Mouse (Mus musculus) forebrain, embryonic 14.5 days (tissue): ENCODE measurements around the gene Krtap3-2. TPM values are rescaled to one million over a fixed set of nuclear protein-coding genes. Genes with fewer than 3 reads are reported as not detected.
"Not testable (repeated sequence)": the region's sequence is repeated elsewhere in the genome, so short reads cannot be mapped to it uniquely, and the experiment has no call there.

Source experiments
- ATAC-seq: fragments of 200-750 bp; cut with Nextera tagmentation; 2 replicates; pipeline ENCODE4 v1.8.0; 2017; ENCODE audit warnings: mild to moderate bottlenecking, moderate library complexity
- DNase-seq: peaks from one replicate; pipeline ENCODE4 v3.0.0-alpha.2; 2015; ENCODE audit warnings: low spot score
- H3K27ac ChIP-seq: fragments of 300-500 bp; sonication (generic); 2 replicates; pipeline ENCODE4 v1.5.1; 2014; ENCODE audit warnings: low read depth, mild to moderate bottlenecking, control low read depth, low read length, moderate library complexity
- H3K27me3 ChIP-seq: fragments of 300-500 bp; sonication (generic); replicated peaks from 2 replicates; pipeline ENCODE4 v1.6.1; 2014; ENCODE audit warnings: low read length, control low read depth, mixed read lengths; ENCODE audit not compliant: control insufficient read depth, insufficient read depth
- H3K36me3 ChIP-seq: fragments of 300-500 bp; sonication (generic); 2 replicates; pipeline ENCODE4 v1.6.1; 2014; ENCODE audit warnings: low read length, control low read depth; ENCODE audit not compliant: control insufficient read depth, insufficient read depth
- H3K4me1 ChIP-seq: fragments of 300-500 bp; sonication (generic); 2 replicates; pipeline ENCODE4 v1.6.1; 2014; ENCODE audit warnings: antibody characterized with exemption, low read length, control low read depth; ENCODE audit not compliant: control insufficient read depth, insufficient read depth
- H3K4me2 ChIP-seq: fragments of 300-500 bp; sonication (generic); 2 replicates; pipeline ENCODE4 v1.6.1; 2014; ENCODE audit warnings: mild to moderate bottlenecking, control low read depth, low read length
- H3K4me3 ChIP-seq: fragments of 300-500 bp; sonication (generic); 2 replicates; pipeline ENCODE4 v1.5.1; 2014; ENCODE audit warnings: low read depth, low read length, control low read depth
- H3K9ac ChIP-seq: fragments of 300-500 bp; sonication (generic); 2 replicates; pipeline ENCODE4 v1.6.1; 2014; ENCODE audit warnings: mild to moderate bottlenecking, low read length, control low read depth, moderate library complexity
- H3K9me3 ChIP-seq: fragments of 300-500 bp; sonication (generic); replicated peaks from 2 replicates; pipeline ENCODE4 v1.6.1; 2016; ENCODE audit warnings: low read length, control low read depth, mixed read lengths; ENCODE audit not compliant: control insufficient read depth
- WGBS: fragments of 180-500 bp; shearing (Covaris S2); extraction: QIAGEN DNeasy Blood & Tissue Kit; methylation state at CpG from one replicate; pipeline ENCODE4 v1.1.7; 2014; 5-methylcytosine and 5-hydroxymethylcytosine counted together
- polyA plus RNA-seq: library from polyadenylated mRNA; unstranded; fragments of >200 nt; fragmentation: Nextera tagmentation; extraction: Ambion mirVana; gene quantifications from 2 replicates; pipeline ENCODE4 v1.2.1, GENCODE M21; 2014

Krtap3-2 gene
- polyA plus RNA-seq = not detected in 2 replicates

GRCm38 (mm10) chr11:99556753-99557152, at the start of gene Krtap3-2:
TSS of gene Krtap3-2 (minus strand) at chr11:99556853.
- no peaks in the 10 kb centered on the region for H3K27me3 ChIP-seq
- DNase-seq (no peak), ATAC-seq (no peak)
- H3K4me3 ChIP-seq = no peak within 1 kb of the TSS
- H3K4me1 ChIP-seq = no peaks in the 10 kb centered on the region
- no peak within 1 kb of the TSS for H3K27ac ChIP-seq
- H3K4me2 ChIP-seq = no peak within 1 kb of the TSS
- H3K9ac ChIP-seq = no peak within 1 kb of the TSS
- no peaks in the 10 kb centered on the region for H3K9me3 ChIP-seq
- H3K36me3 ChIP-seq = no peaks in the 10 kb centered on the region
- WGBS = 100% methylated on average over 1 of the region's 2 CpGs

- ATAC-seq, H3K4me3 ChIP-seq, H3K27ac ChIP-seq, H3K36me3 ChIP-seq, H3K4me2 ChIP-seq, H3K9me3 ChIP-seq, H3K9ac ChIP-seq, H3K27me3 ChIP-seq, DNase-seq, H3K4me1 ChIP-seq: not testable (repeated sequence)
- 75% methylated on average over 1 of the region's 1 CpGs for WGBS
Observed at GRCm38 (mm10) chr11:99603208-99603607, 46.6 kb upstream of the Krtap3-2 start, which contains the start of gene Gm11938. TSS of gene Gm11938 (minus strand) at chr11:99603308.

GRCm38 (mm10) chr11:99597742-99598141, 41.1 kb upstream of the Krtap3-2 start, which contains the start of gene Krtap9-3:
TSS of gene Krtap9-3 (minus strand) at chr11:99598105.
- DNase-seq, H3K4me1 ChIP-seq, ATAC-seq, H3K27me3 ChIP-seq, H3K4me3 ChIP-seq, H3K9ac ChIP-seq, H3K4me2 ChIP-seq, H3K27ac ChIP-seq, H3K9me3 ChIP-seq, H3K36me3 ChIP-seq: not testable (repeated sequence)
- WGBS = 87% methylated on average over 3 of the region's 6 CpGs

- Histone ChIP-seq H3K9me3 (no peaks in the 10 kb centered on the region), H3K27me3 (no peaks in the 10 kb centered on the region), H3K9ac (no peak within 1 kb of the TSS), H3K4me1 (no peaks in the 10 kb centered on the region), H3K36me3 (no peaks in the 10 kb centered on the region), H3K4me2 (no peak within 1 kb of the TSS), H3K4me3 (no peak within 1 kb of the TSS), H3K27ac (no peak within 1 kb of the TSS)
- DNase-seq = no peak
- no peak for ATAC-seq
- 84% methylated on average over 6 of the region's 6 CpGs for WGBS
Observed at GRCm38 (mm10) chr11:99590981-99591380, 34.3 kb upstream of the Krtap3-2 start, which contains the start of gene Krtap1-3. TSS of gene Krtap1-3 (minus strand) at chr11:99591339.

GRCm38 (mm10) chr11:99585096-99585495, 28.4 kb upstream of the Krtap3-2 start:
- H3K36me3 ChIP-seq = no peaks in the 10 kb centered on the region
- no peaks in the 10 kb centered on the region for H3K9me3 ChIP-seq
- no peak overlapping the region for H3K9ac ChIP-seq
- H3K4me2 ChIP-seq = no peak overlapping the region
- H3K27ac ChIP-seq = no peak overlapping the region
- peak; percentile 13 for DNase-seq
- no peaks in the 10 kb centered on the region for H3K4me1 ChIP-seq
- 84% methylated on average over 7 of the region's 7 CpGs for WGBS
- no peak overlapping the region for H3K4me3 ChIP-seq
- no peak for ATAC-seq
- no peaks in the 10 kb centered on the region for H3K27me3 ChIP-seq

- Histone ChIP-seq H3K4me2 (no peak within 1 kb of the TSS), H3K9me3 (no peaks in the 10 kb centered on the region), H3K27me3 (no peaks in the 10 kb centered on the region), H3K4me1 (no peaks in the 10 kb centered on the region), H3K27ac (no peak within 1 kb of the TSS), H3K4me3 (no peak within 1 kb of the TSS), H3K9ac (no peak within 1 kb of the TSS), H3K36me3 (no peaks in the 10 kb centered on the region)
- ATAC-seq = no peak
- WGBS = 81% methylated on average over 5 of the region's 5 CpGs
- no peak for DNase-seq
Observed at GRCm38 (mm10) chr11:99583245-99583704, 26.6 kb upstream of the Krtap3-2 start, which contains the start of gene Krtap1-4. TSS of gene Krtap1-4 (minus strand) at chr11:99583654.

GRCm38 (mm10) chr11:99581564-99581963, 24.9 kb upstream of the Krtap3-2 start:
- no peaks in the 10 kb centered on the region for H3K9me3 ChIP-seq
- H3K27me3 ChIP-seq = no peaks in the 10 kb centered on the region
- H3K27ac ChIP-seq = no peak overlapping the region
- 66% methylated on average over 6 of the region's 6 CpGs for WGBS
- H3K36me3 ChIP-seq = no peaks in the 10 kb centered on the region
- no peak overlapping the region for H3K4me3 ChIP-seq
- DNase-seq = no peak
- no peaks in the 10 kb centered on the region for H3K4me1 ChIP-seq
- no peak overlapping the region for H3K9ac ChIP-seq
- no peak for ATAC-seq
- H3K4me2 ChIP-seq = no peak overlapping the region

GRCm38 (mm10) chr11:99581051-99581450, 24.4 kb upstream of the Krtap3-2 start:
- H3K4me1 ChIP-seq = no peaks in the 10 kb centered on the region
- H3K4me3 ChIP-seq = no peak overlapping the region
- H3K36me3 ChIP-seq = no peaks in the 10 kb centered on the region
- H3K27me3 ChIP-seq = no peaks in the 10 kb centered on the region
- DNase-seq (no peak), ATAC-seq (no peak)
- H3K9me3 ChIP-seq = no peaks in the 10 kb centered on the region
- no peak overlapping the region for H3K27ac ChIP-seq
- WGBS = 90% methylated on average over 5 of the region's 5 CpGs
- H3K9ac ChIP-seq = no peak overlapping the region
- no peak overlapping the region for H3K4me2 ChIP-seq

- Histone ChIP-seq H3K4me2 (no peak within 1 kb of the TSS), H3K9me3 (no peaks in the 10 kb centered on the region), H3K9ac (no peak within 1 kb of the TSS), H3K4me1 (no peaks in the 10 kb centered on the region), H3K36me3 (no peaks in the 10 kb centered on the region), H3K4me3 (no peak within 1 kb of the TSS), H3K27me3 (no peaks in the 10 kb centered on the region), H3K27ac (no peak within 1 kb of the TSS)
- ATAC-seq (no peak), DNase-seq (no peak)
- 84% methylated on average over 5 of the region's 6 CpGs for WGBS
Observed at GRCm38 (mm10) chr11:99580636-99581035, 24.0 kb upstream of the Krtap3-2 start, which contains the start of gene Krtap1-5. TSS of gene Krtap1-5 (minus strand) at chr11:99581016.
